Comparison of ENCODE assay signal across 13 mouse cellular contexts in genomic region chr15:84108899-84109298, GRCm38 (mm10). TPM values are rescaled to one million over a fixed set of nuclear protein-coding genes. Genes with fewer than 3 reads are reported as not detected.
DNase-seq lines count a peak whose midpoint lies in the region; ATAC-seq lines count a peak whose summit lies in the region.
"Had no signal": no experiment of that assay in that cellular context is flagged by ENCODE, and none has a peak within 500 bp of the region (broad histone marks: within the 10 kb centered on the region; RNA-seq: fewer than 3 reads in every experiment).

No protein-coding gene starts in this region.

- peak; percentile 12 for DNase-seq in CD4-positive, CD25-positive, alpha-beta regulatory T cell, adult 2 months (ENCODE audit: low read depth, low spot score)
- peak; percentile 35 for DNase-seq in kidney, postnatal 14 days
- no peak for DNase-seq in kidney, adult 11 months
- DNase-seq in R1 (ENCODE audit: low read depth, low spot score): peak; percentile 42
- peak; percentile 80 for DNase-seq in limb, embryonic 10.5 days (ENCODE audit: low spot score)
- no peak for DNase-seq in layer of hippocampus, postnatal 25 days (ENCODE audit: extremely low spot score in 1 of 2, low spot score in 1 of 2)
- no peak for DNase-seq in layer of hippocampus, adult 8-10 months (ENCODE audit: low spot score in 2 of 2)
- DNase-seq: gastrocnemius, postnatal 25 days; lung, adult 18-20 months; thymus, adult 18-20 months had no signal

- whole genome bisulfite sequencing in limb, embryonic 10.5 days: 8% methylated on average over 13 of the region's 13 CpGs

- H3K27ac ChIP-seq in limb, embryonic 10.5 days: no peak overlapping the region

- peaks cover 44% of the 10 kb centered on the region for H3K27me3 ChIP-seq in limb, embryonic 10.5 days (ENCODE audit: low read depth, poor library complexity, severe bottlenecking)

- H3K4me3 ChIP-seq in limb, embryonic 10.5 days: no peak overlapping the region

- H3K36me3 ChIP-seq in limb, embryonic 10.5 days: no peaks in the 10 kb centered on the region

- H3K4me1 ChIP-seq in limb, embryonic 10.5 days: peaks cover 13% of the 10 kb centered on the region

- no peak for ATAC-seq in CD4-positive, CD25-positive, alpha-beta regulatory T cell, adult 4 months

- no peaks in the 10 kb centered on the region for H3K9me3 ChIP-seq in limb, embryonic 10.5 days (replicated peaks)

RNA-seq across cellular contexts. Expression of gene Sult4a1, which starts 3.3 kb away (rescaled TPM):
- polyA plus RNA-seq in CD4-positive, CD25-positive, alpha-beta regulatory T cell, adult 4 months (2017; shearing (Covaris generic)): not detected
- polyA plus RNA-seq in limb, embryonic 10.5 days (2016; fragmentation: Nextera tagmentation; extraction: Ambion mirVana): 1.2 and 1.3 TPM in 2 replicates
- 100 to 1,000 TPM; 320 to 354 TPM for total RNA-seq in layer of hippocampus, postnatal 25 days (2021)
- 100 to 1,000 TPM; 302 to 347 (median 323) TPM for total RNA-seq in layer of hippocampus, adult 8-10 months (2022)
- total RNA-seq: gastrocnemius, postnatal 25 days; neutrophil, adult 5-6 weeks had no signal

RNA-seq across cellular contexts. Expression of gene Pnpla5, which starts 14.1 kb away (rescaled TPM):
- not detected for polyA plus RNA-seq in CD4-positive, CD25-positive, alpha-beta regulatory T cell, adult 4 months (2017; shearing (Covaris generic))
- polyA plus RNA-seq in limb, embryonic 10.5 days (2016; fragmentation: Nextera tagmentation; extraction: Ambion mirVana): not detected in 2 replicates
- total RNA-seq in layer of hippocampus, postnatal 25 days (2021): not detected
- not detected for total RNA-seq in layer of hippocampus, adult 8-10 months (2022)
- total RNA-seq: gastrocnemius, postnatal 25 days; neutrophil, adult 5-6 weeks had no signal
- polyA plus RNA-seq: cortical plate, adult 2 months had no signal

RNA-seq across cellular contexts. Expression of gene Efcab6, which starts 43.7 kb away (rescaled TPM):
- not detected for polyA plus RNA-seq in CD4-positive, CD25-positive, alpha-beta regulatory T cell, adult 4 months (2017; shearing (Covaris generic))
- polyA plus RNA-seq in limb, embryonic 10.5 days (2016; fragmentation: Nextera tagmentation; extraction: Ambion mirVana): not detected in 2 replicates
- 1 to 10 TPM; 4.5 to 9.4 TPM for total RNA-seq in layer of hippocampus, postnatal 25 days (2021)
- 1 to 10 TPM; 5.0 to 8.6 (median 6.2) TPM for total RNA-seq in layer of hippocampus, adult 8-10 months (2022)
- total RNA-seq: neutrophil, adult 5-6 weeks had no signal

RNA-seq across cellular contexts. Expression of gene Pnpla3, which starts 58.7 kb away (rescaled TPM):
- polyA plus RNA-seq in CD4-positive, CD25-positive, alpha-beta regulatory T cell, adult 4 months (2017; shearing (Covaris generic)): 1 to 10 TPM in 1 of 2 experiments, not detected in 1; 1.9 TPM
- 0.10 and 0.19 TPM in 2 replicates for polyA plus RNA-seq in limb, embryonic 10.5 days (2016; fragmentation: Nextera tagmentation; extraction: Ambion mirVana)
- total RNA-seq in layer of hippocampus, postnatal 25 days (2021): 1 to 10 TPM; 7.9 to 9.7 TPM
- total RNA-seq in layer of hippocampus, adult 8-10 months (2022): 10 to 100 TPM in 2 of 4 experiments, 1 to 10 TPM in 2; 7.3 to 11.5 (median 9.4) TPM
- total RNA-seq: neutrophil, adult 5-6 weeks had no signal

Comparison
In these comparisons a context has a peak if more than half of its experiments do, and no peak if none do; other contexts are left out.
1. DNase-seq: peak in CD4-positive, CD25-positive, alpha-beta regulatory T cell, adult 2 months (single experiment), kidney, postnatal 14 days (single experiment), R1 (single experiment) and limb, embryonic 10.5 days (single experiment); none in kidney, adult 11 months (single experiment), layer of hippocampus, postnatal 25 days (0 of 2) and layer of hippocampus, adult 8-10 months (0 of 2).